Mouse (Mus musculus) layer of hippocampus, adult 9-10 months (tissue): Measurements from ENCODE around the gene Ip6k1.

Source experiments
- DNase-seq: peaks from one replicate; pipeline ENCODE4 v3.0.0; 2022; ENCODE audit warnings: low spot score

Gene Ip6k1

GRCm38 (mm10) chr9:108001922-108002770 lies at the start of gene Ip6k1:
Ip6k1 (plus strand) TSS chr9:108002501.
- DNase-seq = peak; percentile 100

GRCm38 (mm10) chr9:107955613-107956289 lies 46.5 kb upstream of the Ip6k1 start:
- DNase-seq = no peak

- no peak for DNase-seq
Observed at GRCm38 (mm10) chr9:107957141-107957540, 45.2 kb upstream of the Ip6k1 start.

GRCm38 (mm10) chr9:107959896-107960295 lies 42.4 kb upstream of the Ip6k1 start:
- DNase-seq = no peak

GRCm38 (mm10) chr9:107960928-107961327 lies 41.4 kb upstream of the Ip6k1 start:
- no peak for DNase-seq

GRCm38 (mm10) chr9:107961351-107961762 lies 40.9 kb upstream of the Ip6k1 start:
- DNase-seq = no peak

GRCm38 (mm10) chr9:107961881-107962280 lies 40.4 kb upstream of the Ip6k1 start:
- peak; percentile 58 for DNase-seq

- DNase-seq = no peak
Observed at GRCm38 (mm10) chr9:107962916-107963315, 39.4 kb upstream of the Ip6k1 start.

- no peak for DNase-seq
Observed at GRCm38 (mm10) chr9:107963700-107964099, 38.6 kb upstream of the Ip6k1 start.

GRCm38 (mm10) chr9:107964681-107965080 lies 37.6 kb upstream of the Ip6k1 start:
- DNase-seq = no peak

- no peak for DNase-seq
Observed at GRCm38 (mm10) chr9:107966676-107967075, 35.6 kb upstream of the Ip6k1 start.

GRCm38 (mm10) chr9:107967437-107967836 lies 34.9 kb upstream of the Ip6k1 start:
- no peak for DNase-seq

- no peak for DNase-seq
Observed at GRCm38 (mm10) chr9:107968531-107968930, 33.8 kb upstream of the Ip6k1 start.

GRCm38 (mm10) chr9:107970311-107970710 lies 32.0 kb upstream of the Ip6k1 start:
- no peak for DNase-seq

GRCm38 (mm10) chr9:107971690-107972541 lies 30.4 kb upstream of the Ip6k1 start:
- no peak for DNase-seq

- no peak for DNase-seq
Observed at GRCm38 (mm10) chr9:107974491-107975171, 27.7 kb upstream of the Ip6k1 start.

- no peak for DNase-seq
Observed at GRCm38 (mm10) chr9:107975399-107976386, 26.6 kb upstream of the Ip6k1 start, which contains the start of gene Uba7. Uba7 (plus strand) TSS chr9:107975505.

- no peak for DNase-seq
Observed at GRCm38 (mm10) chr9:107978815-107979214, 23.5 kb upstream of the Ip6k1 start.

GRCm38 (mm10) chr9:107981684-107982605 lies 20.4 kb upstream of the Ip6k1 start:
- DNase-seq = no peak
